Mouse (Mus musculus) adrenal gland, adult 2 months (tissue): ENCODE measurements around the gene Aatf. TPM values are rescaled to one million over a fixed set of nuclear protein-coding genes. Genes with fewer than 3 reads are reported as not detected.

Experiments
- DNase-seq: peaks from one replicate; pipeline ENCODE4 v3.0.0; 2021
- polyA plus RNA-seq: library from polyadenylated mRNA; depleted of rRNA; stranded (reverse); fragments of >200 nt; gene quantifications from 2 replicates; pipeline ENCODE4 v1.2.3, GENCODE M21; 2012; rRNA removed
- total RNA-seq, 2 experiments: library from RNA; stranded (reverse); gene quantifications; 2 replicates each; pipeline ENCODE4 v1.2.3; 2021

Gene Aatf
- total and polyA plus RNA-seq, 3 experiments, result 7.2 to 24.8 (median 21.1) TPM

DNA sequence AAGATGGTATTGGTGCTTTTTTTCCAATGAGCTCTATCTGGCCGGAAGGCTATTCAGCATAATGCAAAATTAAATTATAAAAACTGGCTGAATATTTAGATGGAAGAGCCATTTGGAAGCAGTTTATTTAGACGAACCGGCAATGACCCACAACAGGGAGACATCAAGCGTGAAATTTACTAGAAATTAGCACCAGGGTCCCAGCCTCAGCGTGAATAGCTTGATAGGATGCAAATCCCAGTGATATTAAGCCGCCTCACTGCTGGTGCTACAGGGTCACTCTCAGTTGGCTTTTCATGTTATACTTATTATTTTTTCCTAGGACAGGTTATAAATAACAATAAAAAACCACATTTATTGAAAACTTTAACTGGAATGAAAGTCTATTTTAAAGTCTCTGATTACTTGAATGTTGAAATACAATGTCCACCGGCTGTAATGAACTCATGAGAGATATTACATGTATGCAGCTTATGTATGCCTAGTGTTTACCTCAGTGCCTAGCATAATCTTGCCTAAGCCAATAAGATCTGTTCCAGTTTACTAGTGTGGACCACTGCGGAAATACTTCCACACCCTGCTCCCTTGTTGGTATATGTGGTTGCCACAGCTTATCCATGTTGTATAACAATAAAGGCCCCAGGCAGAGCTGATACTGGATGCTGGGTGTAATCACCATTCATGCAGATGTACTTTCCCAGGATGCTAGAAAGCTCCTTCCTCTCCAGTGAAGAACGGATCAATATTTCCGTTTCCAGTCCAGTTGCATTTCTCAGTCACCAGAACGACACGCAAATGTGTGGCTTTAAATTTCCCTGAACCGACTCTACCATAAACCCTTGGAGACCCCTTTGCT, 136.6 kb downstream of the Aatf start:
- DNase-seq, result no peak

DNA sequence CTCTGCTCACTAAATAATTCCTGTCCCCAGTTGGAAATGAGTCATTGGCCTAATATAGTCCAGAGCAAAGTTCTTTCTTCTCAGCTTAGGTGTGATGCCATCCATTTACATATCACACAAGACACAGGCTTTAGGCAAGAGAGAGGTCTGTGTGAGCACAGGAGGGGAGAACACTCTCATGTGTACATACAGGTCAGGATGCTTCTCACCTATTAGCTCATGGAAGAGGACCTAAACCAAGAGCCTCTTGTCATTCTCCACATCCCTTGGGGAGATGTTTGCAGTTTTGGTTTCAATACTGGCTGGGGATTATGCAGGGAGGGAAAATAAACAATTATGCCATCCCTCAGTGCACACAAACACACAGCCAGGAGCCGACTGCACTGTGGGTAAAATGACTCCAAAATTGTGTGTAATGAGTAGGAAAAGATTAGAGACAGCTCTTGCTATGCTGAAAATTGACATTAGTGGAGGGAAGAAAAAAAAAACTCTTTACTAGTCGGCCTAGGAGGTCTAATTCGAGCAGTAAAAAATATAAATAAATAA, 137.3 kb downstream of the Aatf start:
- no peak for DNase-seq

DNA sequence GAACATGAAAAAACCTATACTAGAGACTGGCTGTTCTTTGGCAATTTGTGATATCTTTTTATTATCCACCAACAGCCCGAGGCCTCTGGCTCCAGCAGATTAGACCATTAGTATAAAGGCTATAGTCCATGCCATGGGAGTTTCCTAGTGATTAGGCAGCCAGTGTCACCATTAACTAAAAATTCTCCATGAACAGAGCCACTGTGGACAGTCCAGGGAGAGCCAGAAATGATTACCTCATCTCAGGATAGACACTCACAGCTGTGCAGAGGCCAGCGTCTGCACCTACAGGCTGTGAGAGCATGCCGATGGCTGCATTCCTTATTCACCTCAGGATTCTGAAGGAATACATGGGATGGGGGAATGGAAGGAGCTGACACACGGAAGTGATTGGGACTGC, 140.2 kb downstream of the Aatf start:
- DNase-seq, result no peak

Other genes starting within 250 kb of the Aatf start
- not detected for gene Lhx1, start 12.0 kb upstream of the Aatf start, total RNA-seq
- not detected in 2 replicates for gene Lhx1, start 12.0 kb upstream of the Aatf start, polyA plus RNA-seq